Mouse (Mus musculus) heart, postnatal 0 days (tissue): ENCODE data around the gene Tmem104.

Source experiments
- CTCF ChIP-seq: IDR thresholded peaks from 2 replicates; pipeline ENCODE4 v1.5.1; 2016; ENCODE audit warnings: antibody characterized with exemption, control low read depth, low read depth
- EP300 ChIP-seq: IDR thresholded peaks from 2 replicates; pipeline ENCODE4 v1.6.1; 2016; ENCODE audit warnings: antibody characterized with exemption, low read depth

DNA sequence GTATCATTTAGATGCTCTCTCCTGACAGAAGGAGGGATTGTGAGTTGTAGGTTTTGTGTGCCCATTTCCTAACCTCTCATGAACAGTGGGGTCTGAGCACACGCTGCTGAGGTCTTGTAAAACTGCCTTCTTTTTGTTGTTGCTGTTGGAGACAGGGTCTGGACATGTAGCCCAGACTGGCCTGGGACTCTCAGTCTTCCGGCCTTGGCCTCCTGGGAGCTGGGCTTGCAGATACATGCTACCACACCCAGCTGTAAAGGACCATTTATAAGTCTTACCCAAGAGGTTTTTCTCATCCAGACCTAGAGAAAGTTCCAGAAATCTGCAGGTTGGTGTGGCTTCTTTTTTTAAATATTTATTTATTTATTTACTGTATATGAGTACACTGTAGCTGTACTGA, 101.0 kb downstream of the Tmem104 start:
- no peak for TF ChIP-seq CTCF
- no peak for TF ChIP-seq EP300
